Mouse (Mus musculus) liver, adult 2 months (tissue): ENCODE results near the gene Jade1.

Experiments used
- CTCF ChIP-seq: fragments of 200-500 bp; IDR thresholded peaks from 2 replicates; pipeline ENCODE4 v1.5.1; 2011; ENCODE audit warnings: low read depth, low read length, control low read depth
- POLR2A ChIP-seq: fragments of 200-500 bp; IDR thresholded peaks from 2 replicates; pipeline ENCODE4 v1.6.1; 2011; ENCODE audit warnings: low read length, control low read depth; ENCODE audit not compliant: insufficient read depth; ENCODE audit errors: extremely low read depth

GRCm38 (mm10) chr3:41565955-41566354 is 10.4 kb downstream of the Jade1 start:
- no peak for TF ChIP-seq POLR2A
- TF ChIP-seq CTCF: peak; percentile 54
